Mouse (Mus musculus): ENCODE results near the gene Pah. TPM values are rescaled to one million over a fixed set of nuclear protein-coding genes. Genes with fewer than 3 reads are reported as not detected.

Pah gene
- total and polyA plus RNA-seq, 2 experiments from 2014 or later: not detected

DNA sequence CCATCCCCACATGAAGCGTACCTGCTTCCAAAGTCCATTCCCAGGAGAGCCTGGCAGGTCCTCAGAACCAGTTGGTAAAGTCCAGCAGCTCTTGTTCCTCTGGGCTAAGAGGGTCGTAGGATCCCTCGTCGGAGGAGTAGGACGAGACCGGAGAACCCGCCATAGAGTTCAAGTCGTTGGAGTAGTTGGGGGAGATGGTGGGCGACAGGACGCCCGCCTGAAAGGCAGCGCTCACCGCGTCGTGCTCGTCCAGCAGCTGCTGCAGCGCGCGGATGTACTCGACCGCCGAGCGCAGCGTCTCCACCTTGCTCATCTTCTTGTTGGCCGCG is 29.3 kb upstream of the Pah start:
- H3K9me3 ChIP-seq (replicated peaks; ENCODE audit: control insufficient read depth, low read length): no peaks in the 10 kb centered on the region
- H3K4me2 ChIP-seq (ENCODE audit: low read depth, low read length): peak overlapping the region; percentile 81
- H3K4me1 ChIP-seq (ENCODE audit: control insufficient read depth, insufficient read depth): peaks cover 7% of the 10 kb centered on the region; the same call in 1 of the 2 replicates
- H3K4me3 ChIP-seq (ENCODE audit: low read depth, low read length): peak overlapping the region; percentile 51
- no peaks in the 10 kb centered on the region for H3K36me3 ChIP-seq (replicated peaks; ENCODE audit: control insufficient read depth, insufficient read depth, low read length)
- TF ChIP-seq EP300 (IDR thresholded peaks at IDR 0.05; ENCODE audit: low read depth): no peak
- TF ChIP-seq CTCF (IDR thresholded peaks at IDR 0.05; ENCODE audit: low read depth): no peak
- under 1% methylated on average over 26 of the region's 26 CpGs for whole genome bisulfite sequencing
- no peak overlapping the region for H3K9ac ChIP-seq (replicated peaks; ENCODE audit: low read depth, low read length)
- no peak overlapping the region for H3K27ac ChIP-seq (ENCODE audit: low read depth)
- DNase-seq (ENCODE audit: low spot score) (no peak), ATAC-seq (ENCODE audit: insufficient read depth, low read depth) (no peak)
- H3K27me3 ChIP-seq (ENCODE audit: control insufficient read depth, insufficient read depth, low read length): peaks cover 94% of the 10 kb centered on the region

DNA sequence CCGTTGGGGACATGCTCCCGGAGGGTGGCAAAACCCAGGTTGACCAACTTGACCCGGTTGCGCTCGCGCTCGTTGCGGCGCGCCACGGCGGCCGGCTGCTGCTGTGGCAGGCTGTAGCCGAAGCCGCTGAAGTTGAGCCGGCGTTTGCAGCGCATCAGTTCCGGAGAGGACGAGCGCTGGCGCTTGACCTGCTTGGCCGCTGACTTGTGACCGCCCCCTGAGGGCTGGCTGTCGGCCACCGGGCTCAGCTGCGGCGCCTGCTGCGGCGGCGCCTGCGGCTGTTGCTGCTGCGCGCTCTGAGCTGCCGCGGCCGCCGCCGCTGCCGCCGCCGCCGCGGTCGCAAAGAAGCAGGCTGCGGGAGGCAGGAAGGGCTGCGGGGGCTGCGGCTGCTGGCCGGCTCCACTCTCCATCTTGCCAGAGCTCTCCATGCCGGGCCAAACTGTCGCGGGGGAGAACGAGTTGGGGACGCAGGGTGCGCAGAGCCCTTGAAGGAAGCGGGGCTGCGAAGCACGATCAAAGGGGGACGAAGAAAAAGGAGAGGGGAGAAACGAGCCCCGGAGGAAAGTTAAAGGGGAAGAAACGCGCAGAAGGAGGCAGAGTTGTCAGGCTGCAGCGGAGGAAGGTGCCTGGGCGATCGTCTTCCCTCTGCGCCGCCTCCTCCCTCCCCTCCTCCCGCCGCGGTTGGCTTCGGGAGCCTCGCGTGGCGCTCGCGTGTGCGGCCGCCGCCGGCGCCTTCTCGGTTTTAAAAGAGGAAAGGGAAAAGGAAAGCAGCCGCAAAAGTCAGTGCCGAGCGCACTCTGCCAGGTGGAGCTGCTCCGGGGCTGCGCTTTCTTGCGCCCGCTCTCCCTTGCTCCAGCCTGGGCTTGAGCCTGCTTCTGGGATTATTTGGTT is 28.7 kb upstream of the Pah start:
- 0% methylated on average over 72 of the region's 90 CpGs for WGBS
- ATAC-seq (ENCODE audit: insufficient read depth, low read depth): peak; percentile 51; the same call in 1 of the 2 replicates

GRCm38 (mm10) chr10:87493576-87493975 is 28.0 kb upstream of the Pah start, which contains the start of gene Ascl1:
TSS of gene Ascl1 (minus strand) at chr10:87493660.
- Histone ChIP-seq H3K27ac (ENCODE audit: low read depth) (no peak within 1 kb of the TSS), H3K9ac (replicated peaks; ENCODE audit: low read depth, low read length) (no peak within 1 kb of the TSS), H3K9me3 (replicated peaks; ENCODE audit: control insufficient read depth, low read length) (no peaks in the 10 kb centered on the region), H3K36me3 (replicated peaks; ENCODE audit: control insufficient read depth, insufficient read depth, low read length) (no peaks in the 10 kb centered on the region), H3K27me3 (ENCODE audit: control insufficient read depth, insufficient read depth, low read length) (peaks cover 91% of the 10 kb centered on the region), H3K4me1 (ENCODE audit: control insufficient read depth, insufficient read depth) (peaks cover 7% of the 10 kb centered on the region; the same call in 1 of the 2 replicates), H3K4me2 (ENCODE audit: low read depth, low read length) (peak within 1 kb of the TSS; percentile 81), H3K4me3 (ENCODE audit: low read depth, low read length) (peak within 1 kb of the TSS; percentile 51)
- DNase-seq (ENCODE audit: low spot score) (no peak), ATAC-seq (ENCODE audit: insufficient read depth, low read depth) (no peak)
- TF ChIP-seq CTCF (IDR thresholded peaks at IDR 0.05; ENCODE audit: low read depth): no peak
- no peak for TF ChIP-seq EP300 (IDR thresholded peaks at IDR 0.05; ENCODE audit: low read depth)
- WGBS: 2% methylated on average over 31 of the region's 34 CpGs

More for the DNA sequence above, 28.7 kb upstream of the Pah start:
- peak overlapping the region; percentile 51 for H3K4me3 ChIP-seq (ENCODE audit: low read depth, low read length)
- H3K9ac ChIP-seq (replicated peaks; ENCODE audit: low read depth, low read length): no peak overlapping the region
- H3K4me1 ChIP-seq (ENCODE audit: control insufficient read depth, insufficient read depth): peaks cover 7% of the 10 kb centered on the region; the same call in 1 of the 2 replicates
- no peak for DNase-seq (ENCODE audit: low spot score)
- H3K4me2 ChIP-seq (ENCODE audit: low read depth, low read length): peak overlapping the region; percentile 81
- H3K27me3 ChIP-seq (ENCODE audit: control insufficient read depth, insufficient read depth, low read length): peaks cover 91% of the 10 kb centered on the region
- TF ChIP-seq CTCF (IDR thresholded peaks at IDR 0.05; ENCODE audit: low read depth): no peak
- no peak for TF ChIP-seq EP300 (IDR thresholded peaks at IDR 0.05; ENCODE audit: low read depth)
- no peak overlapping the region for H3K27ac ChIP-seq (ENCODE audit: low read depth)
- no peaks in the 10 kb centered on the region for H3K36me3 ChIP-seq (replicated peaks; ENCODE audit: control insufficient read depth, insufficient read depth, low read length)
- no peaks in the 10 kb centered on the region for H3K9me3 ChIP-seq (replicated peaks; ENCODE audit: control insufficient read depth, low read length)

DNA sequence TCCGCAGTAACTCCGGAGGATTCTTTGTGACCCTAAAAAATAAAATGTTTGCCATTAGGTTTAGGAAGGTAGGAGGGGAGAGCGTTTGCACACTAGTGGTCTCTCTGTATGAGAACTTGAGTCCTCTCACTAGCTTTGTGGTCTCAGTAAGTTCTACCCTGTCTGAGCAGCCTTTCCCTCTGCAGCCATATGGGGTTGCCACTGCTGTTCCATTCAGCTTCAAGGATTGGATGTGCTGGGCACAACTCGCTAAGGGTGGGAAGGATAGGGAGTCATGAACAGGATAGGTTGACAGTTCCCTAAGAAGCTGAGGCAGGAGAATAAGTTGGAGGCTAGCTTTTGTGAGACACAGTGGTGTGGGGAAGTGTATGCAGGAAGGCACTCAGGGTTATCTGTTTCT is 27.4 kb upstream of the Pah start:
- ATAC-seq (ENCODE audit: insufficient read depth, low read depth) (no peak), DNase-seq (ENCODE audit: low spot score) (no peak)
- H3K4me2 ChIP-seq (ENCODE audit: low read depth, low read length): peak overlapping the region; percentile 81; the same call in 1 of the 2 replicates
- H3K36me3 ChIP-seq (replicated peaks; ENCODE audit: control insufficient read depth, insufficient read depth, low read length): no peaks in the 10 kb centered on the region
- TF ChIP-seq CTCF (IDR thresholded peaks at IDR 0.05; ENCODE audit: low read depth) (no peak), EP300 (IDR thresholded peaks at IDR 0.05; ENCODE audit: low read depth) (no peak)
- H3K4me1 ChIP-seq (ENCODE audit: control insufficient read depth, insufficient read depth): peaks cover 7% of the 10 kb centered on the region; the same call in 1 of the 2 replicates
- no peaks in the 10 kb centered on the region for H3K9me3 ChIP-seq (replicated peaks; ENCODE audit: control insufficient read depth, low read length)
- WGBS: 2% methylated on average over 4 of the region's 4 CpGs
- peak overlapping the region; percentile 51 for H3K4me3 ChIP-seq (ENCODE audit: low read depth, low read length)
- no peak overlapping the region for H3K9ac ChIP-seq (replicated peaks; ENCODE audit: low read depth, low read length)
- H3K27me3 ChIP-seq (ENCODE audit: control insufficient read depth, insufficient read depth, low read length): peaks cover 89% of the 10 kb centered on the region
- H3K27ac ChIP-seq (ENCODE audit: low read depth): no peak overlapping the region

- 3% methylated on average over 18 of the region's 18 CpGs for WGBS
- DNase-seq (ENCODE audit: low spot score) (no peak), ATAC-seq (ENCODE audit: insufficient read depth, low read depth) (0 out of 2 replicates have a peak, but pooled peaks have one; percentile 57)
- Histone ChIP-seq H3K4me1 (ENCODE audit: control insufficient read depth, insufficient read depth) (peaks cover 7% of the 10 kb centered on the region; the same call in 1 of the 2 replicates), H3K36me3 (replicated peaks; ENCODE audit: control insufficient read depth, insufficient read depth, low read length) (no peaks in the 10 kb centered on the region), H3K4me2 (ENCODE audit: low read depth, low read length) (peak overlapping the region; percentile 38), H3K27me3 (ENCODE audit: control insufficient read depth, insufficient read depth, low read length) (peaks cover 85% of the 10 kb centered on the region), H3K9me3 (replicated peaks; ENCODE audit: control insufficient read depth, low read length) (no peaks in the 10 kb centered on the region), H3K27ac (ENCODE audit: low read depth) (no peak overlapping the region), H3K9ac (replicated peaks; ENCODE audit: low read depth, low read length) (no peak overlapping the region), H3K4me3 (ENCODE audit: low read depth, low read length) (peak overlapping the region; percentile 27)
- TF ChIP-seq CTCF (IDR thresholded peaks at IDR 0.05; ENCODE audit: low read depth): no peak
- no peak for TF ChIP-seq EP300 (IDR thresholded peaks at IDR 0.05; ENCODE audit: low read depth)
Measured at GRCm38 (mm10) chr10:87494596-87494995, 27.0 kb upstream of the Pah start.

Data from heart, postnatal 0 days (tissue).